Mouse (Mus musculus) heart, adult 2 months (tissue): ENCODE measurements around the gene Steap3. TPM values are rescaled to one million over a fixed set of nuclear protein-coding genes. Genes with fewer than 3 reads are reported as not detected.

Source experiments
- DNase-seq, 2 experiments: peaks; one replicate each; pipeline ENCODE4 v3.0.0; 2021
- H3K27ac ChIP-seq: fragments of 200-600 bp; 2 replicates; pipeline ENCODE4 v1.8.1; 2022
- H3K27me3 ChIP-seq: fragments of 200-500 bp; 2 replicates; pipeline ENCODE4 v1.6.1; 2012; ENCODE audit warnings: mild to moderate bottlenecking, low read length, inconsistent platforms, mixed read lengths; ENCODE audit not compliant: control insufficient read depth, insufficient read depth
- H3K36me3 ChIP-seq: fragments of 200-500 bp; 2 replicates; pipeline ENCODE4 v1.6.1; 2012; ENCODE audit warnings: low read length, inconsistent platforms; ENCODE audit not compliant: control insufficient read depth, insufficient read depth
- H3K4me1 ChIP-seq: fragments of 200-500 bp; 2 replicates; pipeline ENCODE4 v1.6.1; 2011; ENCODE audit warnings: low read length; ENCODE audit not compliant: control insufficient read depth, insufficient read depth
- H3K4me3 ChIP-seq: fragments of 200-600 bp; 2 replicates; pipeline ENCODE4 v1.8.1; 2022
- H3K79me2 ChIP-seq: fragments of 200-500 bp; replicated peaks from 2 replicates; pipeline ENCODE4 v1.6.1; 2012; ENCODE audit warnings: mild to moderate bottlenecking, inconsistent platforms, low read length, moderate library complexity, mixed read lengths; ENCODE audit not compliant: control insufficient read depth, insufficient read depth
- H3K9ac ChIP-seq: fragments of 200-500 bp; 2 replicates; pipeline ENCODE4 v1.6.1; 2012; ENCODE audit warnings: low read depth, mild to moderate bottlenecking, control low read depth, inconsistent platforms, low read length, mixed read lengths
- CTCF ChIP-seq: fragments of 200-600 bp; IDR thresholded peaks from 2 replicates; pipeline ENCODE4 v1.8.1; 2022; ENCODE audit warnings: antibody characterized with exemption, mild to moderate bottlenecking, moderate library complexity
- EP300 ChIP-seq: fragments of 200-500 bp; IDR thresholded peaks from 2 replicates; pipeline ENCODE4 v1.6.1; 2011; ENCODE audit warnings: low read depth, low read length, control low read depth; ENCODE audit not compliant: insufficient read depth
- POLR2A ChIP-seq: fragments of 200-500 bp; IDR thresholded peaks from 2 replicates; pipeline ENCODE4 v1.6.1; 2011; ENCODE audit warnings: mild to moderate bottlenecking, low read depth, low read length, control low read depth; ENCODE audit not compliant: insufficient read depth
- WGBS: fragments of 180-500 bp; shearing (Covaris S2); methylation state at CpG from one replicate; pipeline ENCODE4 v1.1.7; 2018; 5-methylcytosine and 5-hydroxymethylcytosine counted together
- intact Hi-C: fragments of 180-260 bp; cut with DNase I; formaldehyde crosslinking; loops from one replicate; pipeline ENCODE4 v1.15.1; 2025
- long read RNA-seq: library from polyadenylated mRNA; stranded (forward); transcript quantifications from one replicate; pipeline ENCODE4 v2.0.0, GENCODE M21; 2021
- polyA plus RNA-seq: library from polyadenylated mRNA; depleted of rRNA; stranded (reverse); fragments of >200 nt; gene quantifications from 2 replicates; pipeline ENCODE4 v1.2.3, GENCODE M21; 2012; rRNA removed
- total RNA-seq, 2 experiments: library from RNA; stranded (reverse); gene quantifications; 2 replicates each; pipeline ENCODE4 v1.2.3; 2021

The Steap3 gene
- 10 to 100 TPM; 25.2 to 27.9 TPM for total RNA-seq
- polyA plus RNA-seq, result 54.9 and 70.5 TPM in 2 replicates
- long read RNA-seq, transcript Steap3-202 (5 exons, 2,752 nt), result major isoform, 12 of 26 reads
- long read RNA-seq, partial matches to known transcripts, result 2 of 26 reads
- long read RNA-seq, other reads (novel, unspliced or antisense), result 12 of 26 reads

- H3K27ac ChIP-seq, result no peak within 1 kb of the TSS
- no peaks in the 10 kb centered on the region for H3K4me1 ChIP-seq
- intact Hi-C loops, result no loop called here
- H3K27me3 ChIP-seq, result no peaks in the 10 kb centered on the region
- H3K36me3 ChIP-seq, result no peaks in the 10 kb centered on the region
- TF ChIP-seq POLR2A (no peak), CTCF (no peak), EP300 (no peak)
- H3K4me3 ChIP-seq, result no peak within 1 kb of the TSS
- H3K9ac ChIP-seq, result no peak within 1 kb of the TSS
- H3K79me2 ChIP-seq, result no peaks in the 10 kb centered on the region
- no peak for DNase-seq
- 90% methylated on average over 5 of the region's 5 CpGs for WGBS
Measured at GRCm38 (mm10) chr1:120272605-120273004, at the start of gene Steap3. TSS of gene Steap3 (minus strand) at chr1:120272705.

GRCm38 (mm10) chr1:120321270-120322021, 48.9 kb upstream of the Steap3 start:
- Histone ChIP-seq H3K79me2 (no peaks in the 10 kb centered on the region), H3K4me3 (no peak overlapping the region), H3K4me1 (no peaks in the 10 kb centered on the region), H3K36me3 (no peaks in the 10 kb centered on the region), H3K27me3 (no peaks in the 10 kb centered on the region), H3K27ac (no peak overlapping the region), H3K9ac (no peak overlapping the region)
- WGBS, result 78% methylated on average over 16 of the region's 16 CpGs
- intact Hi-C loops, result no loop called here
- no peak for DNase-seq
- no peak for TF ChIP-seq CTCF
- no peak for TF ChIP-seq EP300
- TF ChIP-seq POLR2A, result no peak

GRCm38 (mm10) chr1:120305801-120306200, 33.3 kb upstream of the Steap3 start:
- no peak overlapping the region for H3K4me3 ChIP-seq
- no peaks in the 10 kb centered on the region for H3K27me3 ChIP-seq
- no peaks in the 10 kb centered on the region for H3K36me3 ChIP-seq
- intact Hi-C loops, result no loop called here
- no peak for DNase-seq
- no peak overlapping the region for H3K27ac ChIP-seq
- 28% methylated on average over 2 of the region's 2 CpGs for WGBS
- H3K79me2 ChIP-seq, result no peaks in the 10 kb centered on the region
- no peaks in the 10 kb centered on the region for H3K4me1 ChIP-seq
- no peak overlapping the region for H3K9ac ChIP-seq
- TF ChIP-seq CTCF (no peak), POLR2A (no peak), EP300 (no peak)

- peak; percentile 43 for TF ChIP-seq CTCF
- TF ChIP-seq EP300, result no peak
- no peak for TF ChIP-seq POLR2A
- 91% methylated on average over 2 of the region's 2 CpGs for whole genome bisulfite sequencing
- H3K79me2 ChIP-seq, result no peaks in the 10 kb centered on the region
- no peak overlapping the region for H3K4me3 ChIP-seq
- no peaks in the 10 kb centered on the region for H3K4me1 ChIP-seq
- no peaks in the 10 kb centered on the region for H3K36me3 ChIP-seq
- H3K27ac ChIP-seq, result no peak overlapping the region
- intact Hi-C loops, result no loop called here
- no peaks in the 10 kb centered on the region for H3K27me3 ChIP-seq
- DNase-seq, result no peak
- no peak overlapping the region for H3K9ac ChIP-seq
Measured at GRCm38 (mm10) chr1:120296936-120297335, 24.4 kb upstream of the Steap3 start.

- Histone ChIP-seq H3K27me3 (no peaks in the 10 kb centered on the region), H3K4me1 (no peaks in the 10 kb centered on the region), H3K27ac (no peak overlapping the region), H3K79me2 (no peaks in the 10 kb centered on the region), H3K4me3 (no peak overlapping the region), H3K36me3 (no peaks in the 10 kb centered on the region), H3K9ac (no peak overlapping the region)
- DNase-seq, result no peak
- intact Hi-C loops, result no loop called here
- TF ChIP-seq CTCF (no peak), POLR2A (no peak)
- WGBS, result 29% methylated on average over 1 of the region's 1 CpGs
Measured at GRCm38 (mm10) chr1:120293803-120294202, 21.3 kb upstream of the Steap3 start.

- Histone ChIP-seq H3K9ac (no peak overlapping the region), H3K27ac (no peak overlapping the region), H3K4me1 (no peaks in the 10 kb centered on the region), H3K27me3 (no peaks in the 10 kb centered on the region), H3K4me3 (no peak overlapping the region), H3K36me3 (no peaks in the 10 kb centered on the region), H3K79me2 (no peaks in the 10 kb centered on the region)
- WGBS, result 83% methylated on average over 3 of the region's 3 CpGs
- no peak for DNase-seq
- no peak for TF ChIP-seq EP300
- no peak for TF ChIP-seq CTCF
- TF ChIP-seq POLR2A, result no peak
- intact Hi-C loops, result no loop called here
Measured at GRCm38 (mm10) chr1:120291709-120292108, 19.2 kb upstream of the Steap3 start.
